ENCODE assay signal across 13 mouse cellular contexts in genomic region chr2:73571901-73572300, GRCm38 (mm10). TPM values are rescaled to one million over a fixed set of nuclear protein-coding genes. Genes with fewer than 3 reads are reported as not detected.
DNase-seq lines count a peak whose midpoint lies in the region; ATAC-seq and TF ChIP-seq lines count a peak whose summit lies in the region.
"Had no signal": no experiment of that assay in that cellular context is flagged by ENCODE, and none has a peak within 500 bp of the region (broad histone marks: within the 10 kb centered on the region; RNA-seq: fewer than 3 reads in every experiment).

No protein-coding gene starts in this region.

- H3K36me3 ChIP-seq in midbrain, embryonic 11.5 days (ENCODE audit: control insufficient read depth, insufficient read depth, low read length): no peaks in the 10 kb centered on the region
- H3K36me3 ChIP-seq in midbrain, embryonic 13.5 days: no peaks in the 10 kb centered on the region
- no peaks in the 10 kb centered on the region for H3K36me3 ChIP-seq in embryonic facial prominence, embryonic 10.5 days (replicated peaks)
- peaks cover 38% of the 10 kb centered on the region for H3K36me3 ChIP-seq in myocyte (ENCODE audit: control insufficient read depth, insufficient read depth)
- H3K36me3 ChIP-seq: embryonic facial prominence, embryonic 15.5 days; heart, embryonic 15.5 days; hindbrain, embryonic 13.5 days; liver, embryonic 12.5 days had no signal

- TF ChIP-seq POLR2A in myocyte (IDR thresholded peaks at IDR 0.05; ENCODE audit: insufficient read length, low read depth): no peak

- H3K9me3 ChIP-seq in midbrain, embryonic 11.5 days (ENCODE audit: control insufficient read depth, low read length): no peaks in the 10 kb centered on the region
- H3K9me3 ChIP-seq in midbrain, embryonic 13.5 days: no peaks in the 10 kb centered on the region
- H3K9me3 ChIP-seq in embryonic facial prominence, embryonic 10.5 days: no peaks in the 10 kb centered on the region
- H3K9me3 ChIP-seq: embryonic facial prominence, embryonic 15.5 days; heart, embryonic 15.5 days; hindbrain, embryonic 13.5 days; liver, embryonic 12.5 days; megakaryocyte, embryonic 14.5 days had no signal

- no peak overlapping the region for H3K9ac ChIP-seq in midbrain, embryonic 11.5 days (ENCODE audit: low read length)
- no peak overlapping the region for H3K9ac ChIP-seq in midbrain, embryonic 13.5 days (replicated peaks)
- H3K9ac ChIP-seq: embryonic facial prominence, embryonic 15.5 days; heart, embryonic 15.5 days; liver, embryonic 12.5 days had no signal

- no peaks in the 10 kb centered on the region; the same call in 1 of the 2 replicates for H3K27me3 ChIP-seq in midbrain, embryonic 11.5 days (ENCODE audit: control insufficient read depth, insufficient read depth, low read length)
- H3K27me3 ChIP-seq in midbrain, embryonic 13.5 days: peaks cover 20% of the 10 kb centered on the region
- H3K27me3 ChIP-seq in embryonic facial prominence, embryonic 10.5 days (replicated peaks; ENCODE audit: low read depth, poor library complexity, severe bottlenecking): 0 out of 2 replicates have a peak, but pooled peaks cover 5% of the 10 kb centered on the region
- H3K27me3 ChIP-seq in myocyte (ENCODE audit: control insufficient read depth, insufficient read depth, insufficient read length): no peaks in the 10 kb centered on the region
- H3K27me3 ChIP-seq: embryonic facial prominence, embryonic 15.5 days; heart, embryonic 15.5 days had no signal

- H3K4me2 ChIP-seq in midbrain, embryonic 11.5 days: no peak overlapping the region
- H3K4me2 ChIP-seq in midbrain, embryonic 13.5 days (replicated peaks): no peak overlapping the region
- H3K4me2 ChIP-seq in myocyte (ENCODE audit: low read depth): peak overlapping the region; percentile 3
- H3K4me2 ChIP-seq: liver, embryonic 12.5 days had no signal

- no peak for DNase-seq in frontal cortex, postnatal 14 days (ENCODE audit: low spot score in 2 of 2)
- DNase-seq in midbrain, embryonic 11.5 days (ENCODE audit: low spot score, missing footprints): peak; percentile 75
- no peak for DNase-seq in embryonic facial prominence, embryonic 10.5 days (ENCODE audit: low spot score)
- DNase-seq in urinary bladder, postnatal 4 days (ENCODE audit: low spot score in 2 of 2): no peak

- no peak overlapping the region for H3K4me3 ChIP-seq in midbrain, embryonic 11.5 days (ENCODE audit: low read depth, low read length)
- no peak overlapping the region for H3K4me3 ChIP-seq in midbrain, embryonic 13.5 days (replicated peaks)
- no peak overlapping the region for H3K4me3 ChIP-seq in embryonic facial prominence, embryonic 10.5 days
- H3K4me3 ChIP-seq in myocyte: no peak overlapping the region
- H3K4me3 ChIP-seq: heart, embryonic 15.5 days; liver, embryonic 12.5 days; megakaryocyte, embryonic 14.5 days had no signal

- no peak overlapping the region for H3ac ChIP-seq in myocyte (ENCODE audit: control insufficient read depth, insufficient read length)

- H3K79me2 ChIP-seq in myocyte (ENCODE audit: control insufficient read depth, insufficient read depth): peaks cover 28% of the 10 kb centered on the region

- H3K4me1 ChIP-seq in midbrain, embryonic 11.5 days (ENCODE audit: control insufficient read depth, insufficient read depth, low read length): peaks cover 4% of the 10 kb centered on the region; the same call in 1 of the 2 replicates
- 0 out of 2 replicates have a peak, but pooled peaks cover 6% of the 10 kb centered on the region for H3K4me1 ChIP-seq in midbrain, embryonic 13.5 days (replicated peaks)
- peaks cover 30% of the 10 kb centered on the region for H3K4me1 ChIP-seq in embryonic facial prominence, embryonic 10.5 days
- H3K4me1 ChIP-seq: heart, embryonic 15.5 days; liver, embryonic 12.5 days had no signal

- 66% methylated on average over 6 of the region's 6 CpGs for WGBS in midbrain, embryonic 11.5 days
- 69% methylated on average over 6 of the region's 6 CpGs for WGBS in midbrain, embryonic 13.5 days
- WGBS in embryonic facial prominence, embryonic 10.5 days: 51% methylated on average over 6 of the region's 6 CpGs

- ATAC-seq in frontal cortex, adult (ENCODE audit: low TSS enrichment): 0 out of 2 replicates have a peak, but pooled peaks have one; percentile 1
- peak; percentile 28; the same call in 1 of the 2 replicates for ATAC-seq in midbrain, embryonic 11.5 days (ENCODE audit: low FRiP score)
- no peak for ATAC-seq in midbrain, embryonic 13.5 days
- ATAC-seq: liver, embryonic 12.5 days had no signal

- H3K27ac ChIP-seq in midbrain, embryonic 11.5 days (ENCODE audit: low read depth, low read length): no peak overlapping the region
- H3K27ac ChIP-seq in midbrain, embryonic 13.5 days: no peak overlapping the region
- peak overlapping the region; percentile 81; the same call in 1 of the 2 replicates for H3K27ac ChIP-seq in embryonic facial prominence, embryonic 10.5 days (replicated peaks)
- H3K27ac ChIP-seq: heart, embryonic 15.5 days; liver, embryonic 12.5 days had no signal

TF ChIP-seq in myocyte, 11 proteins besides CTCF, POLR2A, EP300 and RAD21:
- no peak for TF ChIP-seq CEBPB (IDR thresholded peaks at IDR 0.05; ENCODE audit: insufficient read depth, poor library complexity, severe bottlenecking)
- TF ChIP-seq POLR2AphosphoS2 (IDR thresholded peaks at IDR 0.05; ENCODE audit: insufficient read length, low read depth): no peak
- no peak for TF ChIP-seq USF1 (IDR thresholded peaks at IDR 0.05; ENCODE audit: low read depth)
- TF ChIP-seq E2F4 (IDR thresholded peaks at IDR 0.05; ENCODE audit: insufficient read depth): no peak
- TF ChIP-seq REST (IDR thresholded peaks at IDR 0.05; ENCODE audit: insufficient read depth, insufficient read length): no peak
- no peak for TF ChIP-seq MAX (IDR thresholded peaks at IDR 0.05; ENCODE audit: low read depth)
- TF ChIP-seq TCF12 (IDR thresholded peaks at IDR 0.05; ENCODE audit: insufficient read depth, poor library complexity, severe bottlenecking): no peak
- no peak for TF ChIP-seq MYOD1 (IDR thresholded peaks at IDR 0.05; ENCODE audit: control insufficient read depth in 1 of 3, insufficient read length in 2 of 3, low read depth in 2 of 3)
- TF ChIP-seq TCF3 (IDR thresholded peaks at IDR 0.05; ENCODE audit: insufficient read length, low read depth): no peak
- no peak for TF ChIP-seq MYOG (IDR thresholded peaks at IDR 0.05; ENCODE audit: control insufficient read depth in 1 of 3, insufficient read depth in 1 of 3, insufficient read length in 2 of 3, low read depth in 2 of 3)
- TF ChIP-seq SRF (IDR thresholded peaks at IDR 0.05; ENCODE audit: control insufficient read depth, insufficient read length, low read depth): no peak

RNA-seq across cellular contexts. Expression of gene Chrna1, which starts 8.2 kb away (rescaled TPM):
- polyA plus RNA-seq in midbrain, embryonic 11.5 days (2014; fragmentation: Nextera tagmentation; extraction: Ambion mirVana): 0.25 TPM in 2 replicates
- 0.12 TPM in 2 replicates for polyA plus RNA-seq in midbrain, embryonic 13.5 days (2015; fragmentation: Nextera tagmentation; extraction: Ambion mirVana)
- 0.64 and 0.80 TPM in 2 replicates for polyA plus RNA-seq in embryonic facial prominence, embryonic 10.5 days (2016; fragmentation: Nextera tagmentation; extraction: Ambion mirVana)
- 391 TPM for polyA plus RNA-seq in myocyte (2012; fragmentation: generic; extraction: Trizol)
- polyA plus RNA-seq: large intestine, adult 2 months had no signal

RNA-seq across cellular contexts. Expression of gene Wipf1, which starts 42.4 kb away (rescaled TPM):
- 8.2 and 8.3 TPM in 2 replicates for polyA plus RNA-seq in midbrain, embryonic 11.5 days (2014; fragmentation: Nextera tagmentation; extraction: Ambion mirVana)
- 2.0 and 2.5 TPM in 2 replicates for polyA plus RNA-seq in midbrain, embryonic 13.5 days (2015; fragmentation: Nextera tagmentation; extraction: Ambion mirVana)
- polyA plus RNA-seq in embryonic facial prominence, embryonic 10.5 days (2016; fragmentation: Nextera tagmentation; extraction: Ambion mirVana): 12.0 and 12.7 TPM in 2 replicates
- 13.7 TPM for polyA plus RNA-seq in myocyte (2012; fragmentation: generic; extraction: Trizol)

Comparison
In these comparisons a context has a peak if more than half of its experiments do, and no peak if none do; other contexts are left out.
1. RNA of gene Chrna1, which starts 8.2 kb away (polyA plus RNA-seq): 391 TPM in myocyte (single experiment); 0.64 to 0.80 TPM in embryonic facial prominence, embryonic 10.5 days, 0.25 TPM in midbrain, embryonic 11.5 days and 0.12 TPM in midbrain, embryonic 13.5 days; every median in the first group is over 100 times any median in the second.